ENCODE assay signal across 15 mouse cellular contexts in the genomic region with DNA sequence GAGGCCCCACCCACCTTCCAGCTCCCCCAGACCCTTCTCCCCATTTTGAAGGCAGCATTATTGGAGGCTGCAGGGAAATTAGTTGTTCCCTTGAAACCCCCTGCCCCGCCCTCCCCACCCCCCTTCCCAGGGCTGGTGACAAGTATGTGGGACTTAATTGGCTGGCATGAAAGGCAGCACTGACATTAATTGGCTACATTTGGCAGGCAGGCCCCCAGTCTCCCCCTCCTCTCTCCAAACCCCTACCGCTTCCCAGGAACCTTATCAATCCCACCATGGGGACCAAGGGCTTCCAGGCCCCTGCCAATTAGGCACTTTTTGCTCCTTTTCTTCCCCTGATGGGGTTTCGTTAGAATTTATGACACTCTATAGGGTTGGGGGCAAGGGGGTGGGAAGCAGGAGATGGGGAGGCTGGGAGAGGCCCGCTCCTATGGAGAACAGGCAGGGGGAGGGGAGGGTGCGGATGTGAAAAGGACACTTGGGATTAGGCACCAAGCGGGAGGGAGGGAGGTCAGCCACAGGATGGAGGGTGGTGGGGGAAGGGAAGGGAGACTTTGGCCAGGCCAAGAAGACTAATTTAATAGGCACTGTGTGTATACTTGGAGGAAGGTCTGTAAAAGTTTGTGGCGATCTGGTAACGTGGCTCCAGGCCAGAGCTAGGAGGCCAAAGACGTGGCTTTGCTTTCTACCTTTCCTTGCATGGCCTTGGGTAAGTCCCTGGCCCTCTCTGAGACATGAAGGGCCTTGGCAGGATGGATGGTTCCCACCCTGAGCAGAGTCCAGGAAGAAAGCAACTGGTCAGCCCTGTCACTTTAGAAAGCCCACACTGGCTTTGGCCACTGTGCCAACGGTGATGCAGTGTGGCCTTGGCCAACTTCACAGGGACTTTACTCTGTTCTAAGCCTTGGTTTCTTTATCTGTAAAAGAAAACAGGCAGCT. TPM values are rescaled to one million over a fixed set of nuclear protein-coding genes. Genes with fewer than 3 reads are reported as not detected.
DNase-seq lines count a peak whose midpoint lies in the region; TF ChIP-seq lines count a peak whose summit lies in the region.
"Had no signal": no experiment of that assay in that cellular context is flagged by ENCODE, and none has a peak within 500 bp of the region (broad histone marks: within the 10 kb centered on the region; RNA-seq: fewer than 3 reads in every experiment).

No protein-coding gene starts in this region.

- H3K4me3 ChIP-seq in forebrain, embryonic 10.5 days, result peak overlapping the region; percentile 8; the same call in 1 of the 2 replicates
- no peak overlapping the region for H3K4me3 ChIP-seq in limb, embryonic 10.5 days
- H3K4me3 ChIP-seq in left cerebral cortex, adult 2 months, result no peak overlapping the region
- H3K4me3 ChIP-seq: embryonic facial prominence, embryonic 12.5 days; heart, adult 2 months; limb, embryonic 15.5 days; myocyte; stomach, embryonic 15.5 days had no signal

- intact Hi-C loops in left cerebral cortex, adult 2 months (cut with DNase I), result no loop called here

- peaks cover 57% of the 10 kb centered on the region for H3K4me1 ChIP-seq in forebrain, embryonic 10.5 days
- peaks cover 60% of the 10 kb centered on the region for H3K4me1 ChIP-seq in limb, embryonic 10.5 days
- H3K4me1 ChIP-seq: embryonic facial prominence, embryonic 12.5 days; stomach, embryonic 15.5 days had no signal

- no peak for TF ChIP-seq CTCF in left cerebral cortex, adult 2 months (IDR thresholded peaks at IDR 0.05)

- H3K9me3 ChIP-seq in forebrain, embryonic 10.5 days, result no peaks in the 10 kb centered on the region
- no peaks in the 10 kb centered on the region for H3K9me3 ChIP-seq in limb, embryonic 10.5 days (replicated peaks)
- H3K9me3 ChIP-seq: embryonic facial prominence, embryonic 12.5 days; limb, embryonic 15.5 days; stomach, embryonic 15.5 days had no signal

- peaks cover 100% of the 10 kb centered on the region for H3K27me3 ChIP-seq in forebrain, embryonic 10.5 days (ENCODE audit: poor library complexity, severe bottlenecking)
- peaks cover 100% of the 10 kb centered on the region for H3K27me3 ChIP-seq in limb, embryonic 10.5 days (ENCODE audit: low read depth, poor library complexity, severe bottlenecking)

- peak; percentile 47 for DNase-seq in testis, postnatal 10 days (ENCODE audit: low spot score)
- DNase-seq in testis, postnatal 14 days (ENCODE audit: low spot score), result no peak
- DNase-seq in forebrain, embryonic 10.5 days (ENCODE audit: extremely low spot score, low spot score), result peak; percentile 61
- peak; percentile 53 for DNase-seq in limb, embryonic 10.5 days (ENCODE audit: low spot score)
- DNase-seq in retina, postnatal 1 day, result peak; percentile 82
- no peak for DNase-seq in cerebellum, adult 18-20 months
- no peak for DNase-seq in cerebellum, adult 9-11 months
- no peak for DNase-seq in left cerebral cortex, adult 2 months (ENCODE audit: extremely low spot score in 1 of 2, low spot score in 2 of 2)
- DNase-seq: heart, adult 2 months; lung, postnatal 14 days; right cerebral cortex, postnatal 14 days had no signal

- H3K36me3 ChIP-seq in forebrain, embryonic 10.5 days (replicated peaks), result no peaks in the 10 kb centered on the region
- no peaks in the 10 kb centered on the region for H3K36me3 ChIP-seq in limb, embryonic 10.5 days
- H3K36me3 ChIP-seq: embryonic facial prominence, embryonic 12.5 days; limb, embryonic 15.5 days; stomach, embryonic 15.5 days had no signal

- whole genome bisulfite sequencing in forebrain, embryonic 10.5 days, result 35% methylated on average over 10 of the region's 10 CpGs
- WGBS in limb, embryonic 10.5 days, result 19% methylated on average over 10 of the region's 10 CpGs

- peak overlapping the region; percentile 83 for H3K27ac ChIP-seq in forebrain, embryonic 10.5 days
- H3K27ac ChIP-seq in limb, embryonic 10.5 days, result peak overlapping the region; percentile 73; the same call in 1 of the 2 replicates
- no peak overlapping the region for H3K27ac ChIP-seq in left cerebral cortex, adult 2 months
- H3K27ac ChIP-seq: embryonic facial prominence, embryonic 12.5 days; heart, adult 2 months; limb, embryonic 15.5 days; stomach, embryonic 15.5 days had no signal

RNA-seq across cellular contexts. Expression of a gene that starts 50.8 kb away (rescaled TPM):
- polyA plus RNA-seq in forebrain, embryonic 10.5 days (2016; fragmentation: Nextera tagmentation; extraction: Ambion mirVana), result 71.3 and 72.2 TPM in 2 replicates
- polyA plus RNA-seq in limb, embryonic 10.5 days (2016; fragmentation: Nextera tagmentation; extraction: Ambion mirVana), result 42.9 and 54.1 TPM in 2 replicates
- 10 to 100 TPM; 17.3 to 23.2 TPM for total RNA-seq in left cerebral cortex, adult 2 months (2021)

Comparison
In these comparisons a context has a peak if more than half of its experiments do, and no peak if none do; other contexts are left out.
1. DNase-seq: peak in testis, postnatal 10 days (single experiment), forebrain, embryonic 10.5 days (single experiment), limb, embryonic 10.5 days (single experiment) and retina, postnatal 1 day (single experiment); none in testis, postnatal 14 days (single experiment), cerebellum, adult 18-20 months (0 of 2), cerebellum, adult 9-11 months (single experiment) and left cerebral cortex, adult 2 months (0 of 2).